16 mouse cellular contexts compared by ENCODE assay signal in the genomic region with DNA sequence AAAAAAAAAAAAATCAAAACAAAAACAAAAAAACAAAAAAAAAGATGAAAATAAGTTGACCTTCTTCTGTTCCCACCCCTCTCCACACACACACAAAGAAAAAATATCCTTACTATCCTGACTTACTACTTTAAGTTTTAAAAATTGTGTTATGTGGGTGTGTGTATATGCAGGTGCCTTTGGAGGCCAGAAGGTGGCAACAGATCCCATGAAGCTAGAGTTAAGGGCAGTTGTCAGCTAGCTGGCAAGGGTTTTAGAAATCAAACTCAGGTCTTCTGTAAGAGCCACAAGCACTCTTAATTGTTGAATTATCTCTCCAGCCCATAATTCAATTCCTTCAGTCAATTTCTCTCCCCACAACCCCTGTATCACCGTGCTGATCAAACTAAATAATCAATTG. TPM values are rescaled to one million over a fixed set of nuclear protein-coding genes. Genes with fewer than 3 reads are reported as not detected.
DNase-seq lines count a peak whose midpoint lies in the region; ATAC-seq and TF ChIP-seq lines count a peak whose summit lies in the region.
"Had no signal": no experiment of that assay in that cellular context is flagged by ENCODE, and none has a peak within 500 bp of the region (broad histone marks: within the 10 kb centered on the region; RNA-seq: fewer than 3 reads in every experiment).

No protein-coding gene starts in this region.

- no peak overlapping the region for H3K4me2 ChIP-seq in liver, embryonic 14.5 days (ENCODE audit: low read depth)
- H3K4me2 ChIP-seq: heart, embryonic 13.5 days; lung, embryonic 15.5 days; midbrain, embryonic 13.5 days had no signal

- H3K9ac ChIP-seq in liver, embryonic 14.5 days (replicated peaks), result no peak overlapping the region
- H3K9ac ChIP-seq: heart, embryonic 13.5 days; lung, embryonic 15.5 days; midbrain, embryonic 13.5 days had no signal

- no peaks in the 10 kb centered on the region for H3K36me3 ChIP-seq in liver, embryonic 14.5 days (replicated peaks; ENCODE audit: control insufficient read depth, insufficient read depth, low read depth)
- H3K36me3 ChIP-seq: forebrain, embryonic 10.5 days; heart, embryonic 13.5 days; lung, embryonic 15.5 days; midbrain, embryonic 13.5 days had no signal

- ATAC-seq in liver, embryonic 14.5 days (ENCODE audit: insufficient read depth), result no peak
- peak; percentile 59 for ATAC-seq in erythroid progenitor cell, adult 5-6 weeks (replicated peaks; ENCODE audit: low FRiP score, poor library complexity, severe bottlenecking)
- ATAC-seq: hindbrain, embryonic 16.5 days; midbrain, embryonic 13.5 days had no signal

- TF ChIP-seq EP300 in liver, embryonic 14.5 days (IDR thresholded peaks at IDR 0.05; ENCODE audit: low read depth), result no peak

- no peaks in the 10 kb centered on the region for H3K27me3 ChIP-seq in liver, embryonic 14.5 days (ENCODE audit: control insufficient read depth, insufficient read depth, low read length)
- H3K27me3 ChIP-seq: heart, embryonic 13.5 days; lung, embryonic 15.5 days; midbrain, embryonic 13.5 days had no signal

- 67% methylated on average over 1 of the region's 1 CpGs for WGBS in liver, embryonic 14.5 days (ENCODE audit: insufficient replicate concordance)

- DNase-seq in embryo, embryonic 10 days (ENCODE audit: low spot score), result peak; percentile 10
- no peak for DNase-seq in embryo, embryonic 11 days
- DNase-seq in liver, embryonic 14.5 days (ENCODE audit: low read depth in 3 of 3, low spot score in 3 of 3), result peak in 1 of 3 experiments; percentile 5
- DNase-seq in liver (no peak), NIH3T3 (ENCODE audit: low read depth) (peak; percentile 35)
- no peak for DNase-seq in adrenal gland, postnatal 36 days
- DNase-seq in gastrocnemius, adult 2 months, result no peak
- DNase-seq: B cell, adult 2 months; kidney, postnatal 4 days had no signal

- no peaks in the 10 kb centered on the region for H3K9me3 ChIP-seq in liver, embryonic 14.5 days (ENCODE audit: control insufficient read depth, low read length)
- H3K9me3 ChIP-seq: forebrain, embryonic 10.5 days; heart, embryonic 13.5 days; lung, embryonic 15.5 days; midbrain, embryonic 13.5 days had no signal

- no peak overlapping the region for H3K27ac ChIP-seq in liver, embryonic 14.5 days
- no peak overlapping the region for H3K27ac ChIP-seq in gastrocnemius, adult 2 months
- H3K27ac ChIP-seq: forebrain, embryonic 10.5 days; heart, embryonic 13.5 days; lung, embryonic 15.5 days; midbrain, embryonic 13.5 days had no signal

- intact Hi-C loops in gastrocnemius, adult 2 months (cut with DNase I), result no loop called here

- TF ChIP-seq CTCF in liver, embryonic 14.5 days (IDR thresholded peaks at IDR 0.05; ENCODE audit: low read depth), result peak; percentile 63
- TF ChIP-seq CTCF in gastrocnemius, adult 2 months (IDR thresholded peaks at IDR 0.05), result no peak; the same call in 1 of the 2 replicates

- H3K4me1 ChIP-seq in liver, embryonic 14.5 days (replicated peaks; ENCODE audit: control insufficient read depth in 2 of 2, insufficient read depth in 2 of 2, low read length in 1 of 2), result no peaks in the 10 kb centered on the region
- H3K4me1 ChIP-seq: forebrain, embryonic 10.5 days; heart, embryonic 13.5 days; lung, embryonic 15.5 days; midbrain, embryonic 13.5 days had no signal

- H3K4me3 ChIP-seq in liver, embryonic 14.5 days (ENCODE audit: insufficient read depth in 1 of 2, low read depth in 2 of 2, low read length in 2 of 2), result no peak overlapping the region
- H3K4me3 ChIP-seq in gastrocnemius, adult 2 months, result no peak overlapping the region
- H3K4me3 ChIP-seq: forebrain, embryonic 10.5 days; heart, embryonic 13.5 days; lung, embryonic 15.5 days; midbrain, embryonic 13.5 days had no signal

RNA-seq across cellular contexts. Expression of a gene that starts 22.8 kb away (rescaled TPM):
- polyA plus RNA-seq in liver, embryonic 14.5 days (2012; rRNA removed), result 0.09 and 0.13 TPM in 2 replicates
- 0.27 and 0.51 TPM in 2 replicates for polyA plus RNA-seq in liver, embryonic 14.5 days (2014; fragmentation: Nextera tagmentation; extraction: Ambion mirVana)
- total RNA-seq in erythroid progenitor cell, adult 5-6 weeks (2015; ENCODE audit: low replicate concordance), result 1.1 and 2.1 TPM in 2 replicates
- total RNA-seq in erythroid progenitor cell, adult 5-6 weeks (2017; ENCODE audit: low replicate concordance), result 0.13 TPM in 1 of 2 replicates, not detected in the other
- total RNA-seq in adrenal gland, postnatal 36 days (2021), result under 1 TPM in 1 of 2 experiments, not detected in 1; 0.26 TPM
- not detected for total RNA-seq in gastrocnemius, adult 2 months (2021)
- total RNA-seq: gastrocnemius, adult 8-10 months had no signal

RNA-seq across cellular contexts. Expression of a gene that starts 27.0 kb away (rescaled TPM):
- 2.7 and 4.5 TPM in 2 replicates for polyA plus RNA-seq in liver, embryonic 14.5 days (2012; rRNA removed)
- polyA plus RNA-seq in liver, embryonic 14.5 days (2014; fragmentation: Nextera tagmentation; extraction: Ambion mirVana), result 7.1 and 7.9 TPM in 2 replicates
- total RNA-seq in erythroid progenitor cell, adult 5-6 weeks (2015; ENCODE audit: low replicate concordance), result 37.8 and 40.7 TPM in 2 replicates
- 19.8 and 22.7 TPM in 2 replicates for total RNA-seq in erythroid progenitor cell, adult 5-6 weeks (2017; ENCODE audit: low replicate concordance)
- total RNA-seq in adrenal gland, postnatal 36 days (2021), result not detected
- not detected for total RNA-seq in gastrocnemius, adult 2 months (2021)
- total RNA-seq: gastrocnemius, adult 8-10 months had no signal

Comparison
In these comparisons a context has a peak if more than half of its experiments do, and no peak if none do; other contexts are left out.
1. DNase-seq: peak in embryo, embryonic 10 days (single experiment) and NIH3T3 (single experiment); none in embryo, embryonic 11 days (single experiment), liver (single experiment), adrenal gland, postnatal 36 days (0 of 2) and gastrocnemius, adult 2 months (single experiment).
2. RNA of a gene that starts 27.0 kb away (total RNA-seq): 19.8 to 40.7 TPM in erythroid progenitor cell, adult 5-6 weeks; not detected in adrenal gland, postnatal 36 days and not detected in gastrocnemius, adult 2 months; every median in the first group is over 10 times any median in the second.